ENCODE assay signal across 24 mouse cellular contexts in genomic region chr17:45488321-45489254, GRCm38 (mm10). TPM values are rescaled to one million over a fixed set of nuclear protein-coding genes. Genes with fewer than 3 reads are reported as not detected.
DNase-seq lines count a peak whose midpoint lies in the region; ATAC-seq and TF ChIP-seq lines count a peak whose summit lies in the region.
"Had no signal": no experiment of that assay in that cellular context is flagged by ENCODE, and none has a peak within 500 bp of the region (broad histone marks: within the 10 kb centered on the region; RNA-seq: fewer than 3 reads in every experiment).

No protein-coding gene starts in this region.

- no peak overlapping the region for H3K9ac ChIP-seq in heart, postnatal 0 days (replicated peaks; ENCODE audit: low read depth, low read length)
- no peak overlapping the region for H3K9ac ChIP-seq in midbrain, postnatal 0 days (replicated peaks; ENCODE audit: low read length, poor library complexity, severe bottlenecking)
- H3K9ac ChIP-seq in hindbrain, embryonic 13.5 days, result no peak overlapping the region
- H3K9ac ChIP-seq: heart, embryonic 15.5 days; hindbrain, embryonic 14.5 days; kidney, embryonic 15.5 days; limb, embryonic 13.5 days; liver, embryonic 13.5 days; lung, embryonic 15.5 days had no signal

- no peak overlapping the region for H3K4me2 ChIP-seq in heart, postnatal 0 days (ENCODE audit: low read depth, low read length)
- H3K4me2 ChIP-seq in midbrain, postnatal 0 days (ENCODE audit: low read depth, low read length, poor library complexity, severe bottlenecking), result no peak overlapping the region
- no peak overlapping the region for H3K4me2 ChIP-seq in hindbrain, embryonic 13.5 days
- H3K4me2 ChIP-seq: heart, embryonic 15.5 days; hindbrain, embryonic 14.5 days; kidney, embryonic 15.5 days; limb, embryonic 13.5 days; liver, embryonic 13.5 days; lung, embryonic 15.5 days had no signal

- intact Hi-C loops in heart, postnatal 36 days (cut with DNase I), result no loop called here

- no peak overlapping the region; the same call in 1 of the 2 replicates for H3K4me3 ChIP-seq in heart, postnatal 0 days (ENCODE audit: low read depth, low read length)
- no peak overlapping the region for H3K4me3 ChIP-seq in midbrain, postnatal 0 days (ENCODE audit: low read depth, low read length)
- no peak overlapping the region for H3K4me3 ChIP-seq in hindbrain, embryonic 13.5 days
- H3K4me3 ChIP-seq: heart, adult 2 months; heart, embryonic 15.5 days; kidney, embryonic 15.5 days; limb, embryonic 13.5 days; liver, embryonic 13.5 days; lung, embryonic 15.5 days had no signal

- TF ChIP-seq CTCF in heart, postnatal 0 days (IDR thresholded peaks at IDR 0.05; ENCODE audit: low read depth), result no peak
- no peak for TF ChIP-seq CTCF in midbrain, postnatal 0 days (IDR thresholded peaks at IDR 0.05)

- H3K9me3 ChIP-seq in heart, postnatal 0 days (replicated peaks; ENCODE audit: control insufficient read depth, low read length), result no peaks in the 10 kb centered on the region
- H3K9me3 ChIP-seq in midbrain, postnatal 0 days (ENCODE audit: low read length), result no peaks in the 10 kb centered on the region
- H3K9me3 ChIP-seq in hindbrain, embryonic 13.5 days, result no peaks in the 10 kb centered on the region
- H3K9me3 ChIP-seq: heart, embryonic 15.5 days; kidney, embryonic 15.5 days; limb, embryonic 13.5 days; liver, embryonic 13.5 days; lung, embryonic 15.5 days had no signal

- no peaks in the 10 kb centered on the region for H3K4me1 ChIP-seq in heart, postnatal 0 days (ENCODE audit: control insufficient read depth, insufficient read depth)
- no peaks in the 10 kb centered on the region for H3K4me1 ChIP-seq in midbrain, postnatal 0 days (ENCODE audit: insufficient read depth, low read length)
- no peaks in the 10 kb centered on the region for H3K4me1 ChIP-seq in hindbrain, embryonic 13.5 days (replicated peaks)
- H3K4me1 ChIP-seq: kidney, embryonic 15.5 days; limb, embryonic 13.5 days; liver, embryonic 13.5 days; lung, embryonic 15.5 days had no signal

- no peak for TF ChIP-seq EP300 in heart, postnatal 0 days (IDR thresholded peaks at IDR 0.05; ENCODE audit: low read depth)

- 79% methylated on average over 23 of the region's 23 CpGs for WGBS in heart, postnatal 0 days
- 90% methylated on average over 23 of the region's 23 CpGs for WGBS in midbrain, postnatal 0 days
- WGBS in hindbrain, embryonic 13.5 days, result 87% methylated on average over 23 of the region's 23 CpGs

- H3K27me3 ChIP-seq in heart, postnatal 0 days (ENCODE audit: control insufficient read depth, insufficient read depth, low read length), result no peaks in the 10 kb centered on the region
- no peaks in the 10 kb centered on the region for H3K27me3 ChIP-seq in midbrain, postnatal 0 days (ENCODE audit: insufficient read depth, low read length)
- H3K27me3 ChIP-seq in hindbrain, embryonic 13.5 days, result 0 out of 2 replicates have a peak, but pooled peaks cover 2% of the 10 kb centered on the region

- no peak for DNase-seq in heart, postnatal 0 days (ENCODE audit: low spot score)
- DNase-seq in heart, postnatal 36 days, result no peak
- peak; percentile 73 for DNase-seq in T-cell, adult 2 months (ENCODE audit: low spot score)
- DNase-seq in natural killer cell, adult 2 months (ENCODE audit: low spot score in 2 of 2), result peak; percentile 10 to 29
- DNase-seq in thymus, postnatal 25 days, result peak; percentile 86
- DNase-seq in adrenal gland, adult 8-10 months, result no peak
- no peak for DNase-seq in midbrain, postnatal 0 days (ENCODE audit: low spot score)
- DNase-seq: cerebellum, adult 8-10 months; gastrocnemius, postnatal 10 days; heart, adult 2 months; kidney, postnatal 4 days; liver, embryonic 13.5 days; midbrain, embryonic 14.5 days; retina, postnatal 1 day; right cerebral cortex, postnatal 4 days had no signal

- no peaks in the 10 kb centered on the region for H3K36me3 ChIP-seq in heart, postnatal 0 days (replicated peaks; ENCODE audit: control insufficient read depth, insufficient read depth, low read length)
- no peaks in the 10 kb centered on the region for H3K36me3 ChIP-seq in midbrain, postnatal 0 days (ENCODE audit: insufficient read depth, low read length)
- no peaks in the 10 kb centered on the region for H3K36me3 ChIP-seq in hindbrain, embryonic 13.5 days
- H3K36me3 ChIP-seq: heart, embryonic 15.5 days; kidney, embryonic 15.5 days; limb, embryonic 13.5 days; liver, embryonic 13.5 days; lung, embryonic 15.5 days had no signal

- no peak for ATAC-seq in heart, postnatal 0 days (ENCODE audit: insufficient read depth, low read depth)
- ATAC-seq in midbrain, postnatal 0 days (ENCODE audit: low FRiP score), result no peak
- no peak for ATAC-seq in hindbrain, embryonic 13.5 days (ENCODE audit: low FRiP score)
- ATAC-seq: intestine, embryonic 16.5 days had no signal

- H3K27ac ChIP-seq in heart, postnatal 0 days (ENCODE audit: low read depth), result peak overlapping the region; percentile 16; the same call in 1 of the 2 replicates
- no peak overlapping the region for H3K27ac ChIP-seq in midbrain, postnatal 0 days (ENCODE audit: low read depth, low read length)
- no peak overlapping the region for H3K27ac ChIP-seq in hindbrain, embryonic 13.5 days
- H3K27ac ChIP-seq: heart, adult 2 months; heart, embryonic 15.5 days; hindbrain, embryonic 14.5 days; kidney, embryonic 15.5 days; limb, embryonic 13.5 days; liver, embryonic 13.5 days; lung, embryonic 15.5 days had no signal

RNA-seq across cellular contexts. Expression of gene Spats1, which starts 13.4 kb away (rescaled TPM):
- total RNA-seq in heart, postnatal 0 days (2014; rRNA removed; ENCODE audit: low replicate concordance), result not detected in 2 replicates
- polyA plus RNA-seq in heart, postnatal 0 days (2015; fragmentation: Nextera tagmentation; extraction: Ambion mirVana), result 1.0 TPM in 2 replicates
- under 1 TPM in 1 of 2 experiments, not detected in 1; 0.27 TPM for total RNA-seq in heart, postnatal 36 days (2021)
- total RNA-seq in adrenal gland, adult 8-10 months (2022), result under 1 TPM in 2 of 4 experiments, not detected in 2; 0.17 to 0.24 TPM
- total RNA-seq in midbrain, postnatal 0 days (2014; rRNA removed), result 2.3 and 5.8 TPM in 2 replicates
- polyA plus RNA-seq in midbrain, postnatal 0 days (2015; fragmentation: Nextera tagmentation; extraction: Ambion mirVana), result 3.4 and 3.6 TPM in 2 replicates
- polyA plus RNA-seq in hindbrain, embryonic 13.5 days (2015; fragmentation: Nextera tagmentation; extraction: Ambion mirVana), result 2.0 and 2.1 TPM in 2 replicates
- total RNA-seq: megakaryocyte progenitor cell, adult 5-6 weeks had no signal
- polyA plus RNA-seq: heart, adult 2 months had no signal

RNA-seq across cellular contexts. Expression of gene Aars2, which starts 18.1 kb away (rescaled TPM):
- total RNA-seq in heart, postnatal 0 days (2014; rRNA removed; ENCODE audit: low replicate concordance), result 25.6 and 33.7 TPM in 2 replicates
- 13.9 and 15.0 TPM in 2 replicates for polyA plus RNA-seq in heart, postnatal 0 days (2015; fragmentation: Nextera tagmentation; extraction: Ambion mirVana)
- total RNA-seq in heart, postnatal 36 days (2021), result 10 to 100 TPM; 19.4 to 19.6 TPM
- 10 to 100 TPM; 18.1 to 23.7 (median 19.0) TPM for total RNA-seq in adrenal gland, adult 8-10 months (2022)
- 19.8 and 31.4 TPM in 2 replicates for total RNA-seq in midbrain, postnatal 0 days (2014; rRNA removed)
- 13.9 and 15.2 TPM in 2 replicates for polyA plus RNA-seq in midbrain, postnatal 0 days (2015; fragmentation: Nextera tagmentation; extraction: Ambion mirVana)
- polyA plus RNA-seq in hindbrain, embryonic 13.5 days (2015; fragmentation: Nextera tagmentation; extraction: Ambion mirVana), result 17.4 and 19.1 TPM in 2 replicates

RNA-seq across cellular contexts. Expression of gene Tcte1, which starts 34.6 kb away (rescaled TPM):
- total RNA-seq in heart, postnatal 0 days (2014; rRNA removed; ENCODE audit: low replicate concordance), result not detected in 2 replicates
- polyA plus RNA-seq in heart, postnatal 0 days (2015; fragmentation: Nextera tagmentation; extraction: Ambion mirVana), result 0.11 TPM in 1 of 2 replicates, not detected in the other
- not detected for total RNA-seq in heart, postnatal 36 days (2021)
- total RNA-seq in adrenal gland, adult 8-10 months (2022), result not detected
- total RNA-seq in midbrain, postnatal 0 days (2014; rRNA removed), result 0.99 and 1.2 TPM in 2 replicates
- polyA plus RNA-seq in midbrain, postnatal 0 days (2015; fragmentation: Nextera tagmentation; extraction: Ambion mirVana), result 4.2 and 4.6 TPM in 2 replicates
- polyA plus RNA-seq in hindbrain, embryonic 13.5 days (2015; fragmentation: Nextera tagmentation; extraction: Ambion mirVana), result 3.0 TPM in 2 replicates
- total RNA-seq: adrenal gland, postnatal 4 days; gastrocnemius, postnatal 10 days; heart, adult 2 months; megakaryocyte progenitor cell, adult 5-6 weeks had no signal
- polyA plus RNA-seq: liver, embryonic 13.5 days had no signal

RNA-seq across cellular contexts. Expression of gene Cdc5l, which starts 55.1 kb away (rescaled TPM):
- total RNA-seq in heart, postnatal 0 days (2014; rRNA removed; ENCODE audit: low replicate concordance), result 16.5 and 19.6 TPM in 2 replicates
- polyA plus RNA-seq in heart, postnatal 0 days (2015; fragmentation: Nextera tagmentation; extraction: Ambion mirVana), result 31.5 and 35.8 TPM in 2 replicates
- 10 to 100 TPM; 36.2 to 38.2 TPM for total RNA-seq in heart, postnatal 36 days (2021)
- 10 to 100 TPM; 34.2 to 45.1 (median 40.6) TPM for total RNA-seq in adrenal gland, adult 8-10 months (2022)
- 36.7 and 47.4 TPM in 2 replicates for total RNA-seq in midbrain, postnatal 0 days (2014; rRNA removed)
- 54.3 and 57.9 TPM in 2 replicates for polyA plus RNA-seq in midbrain, postnatal 0 days (2015; fragmentation: Nextera tagmentation; extraction: Ambion mirVana)
- polyA plus RNA-seq in hindbrain, embryonic 13.5 days (2015; fragmentation: Nextera tagmentation; extraction: Ambion mirVana), result 67.9 and 68.7 TPM in 2 replicates

Comparison
In these comparisons a context has a peak if more than half of its experiments do, and no peak if none do; other contexts are left out.
1. DNase-seq: peak in T-cell, adult 2 months (single experiment), natural killer cell, adult 2 months (2 of 2) and thymus, postnatal 25 days (single experiment); none in heart, postnatal 0 days (single experiment), heart, postnatal 36 days (0 of 2), adrenal gland, adult 8-10 months (single experiment) and midbrain, postnatal 0 days (single experiment).